Mouse (Mus musculus) limb, embryonic 14.5 days (tissue): ENCODE results near the gene Oxtr. TPM values are rescaled to one million over a fixed set of nuclear protein-coding genes. Genes with fewer than 3 reads are reported as not detected.

Experiments used
- ATAC-seq: fragments of 200-750 bp; cut with Nextera tagmentation; 2 replicates; pipeline ENCODE4 v1.8.0; 2017; ENCODE audit warnings: low read depth, moderate number of reproducible peaks, moderate TSS enrichment; ENCODE audit not compliant: low FRiP score
- DNase-seq: peaks from one replicate; pipeline ENCODE4 v3.0.0-alpha.2; 2015; ENCODE audit warnings: low spot score
- H3K27ac ChIP-seq: fragments of 300-500 bp; sonication (generic); replicated peaks from 2 replicates; pipeline ENCODE4 v1.5.1; 2014; ENCODE audit warnings: low read depth, mild to moderate bottlenecking, low read length, moderate library complexity, mixed read lengths
- H3K27me3 ChIP-seq: fragments of 300-500 bp; sonication (generic); 2 replicates; pipeline ENCODE4 v1.6.1; 2014; ENCODE audit warnings: low read length, mixed read lengths; ENCODE audit not compliant: control insufficient read depth, insufficient read depth
- H3K36me3 ChIP-seq: fragments of 300-500 bp; sonication (generic); 2 replicates; pipeline ENCODE4 v1.6.1; 2014; ENCODE audit warnings: mild to moderate bottlenecking, low read length, moderate library complexity, mixed read lengths; ENCODE audit not compliant: control insufficient read depth, insufficient read depth
- H3K4me1 ChIP-seq: fragments of 300-500 bp; sonication (generic); 2 replicates; pipeline ENCODE4 v1.6.1; 2014; ENCODE audit warnings: antibody characterized with exemption, low read length, mixed read lengths; ENCODE audit not compliant: control insufficient read depth, insufficient read depth
- H3K4me2 ChIP-seq: fragments of 300-500 bp; sonication (generic); replicated peaks from 2 replicates; pipeline ENCODE4 v1.6.1; 2014; ENCODE audit warnings: low read depth, mild to moderate bottlenecking, low read length, moderate library complexity; ENCODE audit not compliant: severe bottlenecking
- H3K4me3 ChIP-seq: fragments of 300-500 bp; sonication (generic); replicated peaks from 2 replicates; pipeline ENCODE4 v1.5.1; 2014; ENCODE audit warnings: low read length
- H3K9ac ChIP-seq: fragments of 300-500 bp; sonication (generic); 2 replicates; pipeline ENCODE4 v1.6.1; 2014; ENCODE audit warnings: mild to moderate bottlenecking, low read depth, low read length, moderate library complexity; ENCODE audit not compliant: severe bottlenecking
- H3K9me3 ChIP-seq: fragments of 300-500 bp; sonication (generic); 2 replicates; pipeline ENCODE4 v1.6.1; 2016; ENCODE audit warnings: low read length; ENCODE audit not compliant: control insufficient read depth
- POLR2A ChIP-seq: fragments of 200-500 bp; IDR thresholded peaks from 2 replicates; pipeline ENCODE4 v1.8.0; 2012; ENCODE audit warnings: inconsistent platforms, mild to moderate bottlenecking, moderate library complexity, borderline replicate concordance; ENCODE audit not compliant: insufficient read depth, insufficient read length; ENCODE audit errors: extremely low read depth
- WGBS: fragments of 180-500 bp; shearing (Covaris S2); extraction: QIAGEN DNeasy Blood & Tissue Kit; methylation state at CpG from one replicate; pipeline ENCODE4 v1.1.7; 2014; 5-methylcytosine and 5-hydroxymethylcytosine counted together
- polyA plus RNA-seq, 2 experiments: library from polyadenylated mRNA; depleted of rRNA in 1 of 2; stranded (reverse) in 1 of 2; unstranded in 1 of 2; fragments of >200 nt; fragmentation: Nextera tagmentation in 1 of 2; extraction: Ambion mirVana in 1 of 2; gene quantifications; 2 replicates each; pipeline versions ENCODE4 v1.2.1 to v1.2.3; 2012 to 2014

Oxtr gene
- polyA plus RNA-seq, 2 experiments: 0.33 to 0.36 TPM

- Histone ChIP-seq H3K9ac (no peak overlapping the region), H3K4me2 (no peak overlapping the region), H3K9me3 (no peaks in the 10 kb centered on the region), H3K27me3 (no peaks in the 10 kb centered on the region), H3K36me3 (no peaks in the 10 kb centered on the region), H3K4me3 (no peak overlapping the region), H3K27ac (no peak overlapping the region), H3K4me1 (no peaks in the 10 kb centered on the region)
- no peak for ATAC-seq
- TF ChIP-seq POLR2A: no peak
- WGBS: 87% methylated on average over 4 of the region's 4 CpGs
- no peak for DNase-seq
These were observed 18.1 kb downstream of the Oxtr start for GRCm38 (mm10) chr6:112471644-112472043.

- ATAC-seq: no peak
- H3K4me1 ChIP-seq: no peaks in the 10 kb centered on the region
- no peaks in the 10 kb centered on the region for H3K36me3 ChIP-seq
- H3K4me2 ChIP-seq: no peak overlapping the region
- H3K27ac ChIP-seq: no peak overlapping the region
- no peak for TF ChIP-seq POLR2A
- DNase-seq: no peak
- H3K9ac ChIP-seq: no peak overlapping the region
- H3K9me3 ChIP-seq: no peaks in the 10 kb centered on the region
- H3K4me3 ChIP-seq: no peak overlapping the region
- H3K27me3 ChIP-seq: no peaks in the 10 kb centered on the region
These were observed 23.7 kb downstream of the Oxtr start for GRCm38 (mm10) chr6:112466001-112466400.

GRCm38 (mm10) chr6:112465441-112465840, 24.3 kb downstream of the Oxtr start:
- 73% methylated on average over 3 of the region's 3 CpGs for WGBS

GRCm38 (mm10) chr6:112463331-112463730, 26.4 kb downstream of the Oxtr start:
- no peaks in the 10 kb centered on the region for H3K9me3 ChIP-seq
- peaks cover 4% of the 10 kb centered on the region for H3K4me1 ChIP-seq
- DNase-seq (no peak), ATAC-seq (no peak)
- TF ChIP-seq POLR2A: no peak
- no peak overlapping the region for H3K4me2 ChIP-seq
- H3K36me3 ChIP-seq: no peaks in the 10 kb centered on the region
- H3K9ac ChIP-seq: no peak overlapping the region
- H3K27me3 ChIP-seq: no peaks in the 10 kb centered on the region
- WGBS: 83% methylated on average over 6 of the region's 6 CpGs
- H3K4me3 ChIP-seq: no peak overlapping the region
- no peak overlapping the region for H3K27ac ChIP-seq

More at GRCm38 (mm10) chr6:112465441-112465840, 24.3 kb downstream of the Oxtr start:
- Histone ChIP-seq H3K27me3 (no peaks in the 10 kb centered on the region), H3K9ac (no peak overlapping the region), H3K27ac (no peak overlapping the region), H3K4me1 (no peaks in the 10 kb centered on the region), H3K4me3 (no peak overlapping the region), H3K9me3 (no peaks in the 10 kb centered on the region), H3K36me3 (no peaks in the 10 kb centered on the region), H3K4me2 (no peak overlapping the region)
- no peak for TF ChIP-seq POLR2A
- ATAC-seq (no peak), DNase-seq (no peak)

- Histone ChIP-seq H3K9me3 (no peaks in the 10 kb centered on the region), H3K9ac (no peak overlapping the region), H3K4me2 (no peak overlapping the region), H3K4me3 (no peak overlapping the region), H3K27me3 (no peaks in the 10 kb centered on the region), H3K4me1 (peaks cover 4% of the 10 kb centered on the region), H3K36me3 (no peaks in the 10 kb centered on the region), H3K27ac (no peak overlapping the region)
- DNase-seq (no peak), ATAC-seq (no peak)
- 78% methylated on average over 5 of the region's 5 CpGs for WGBS
- no peak for TF ChIP-seq POLR2A
These were observed 28.3 kb downstream of the Oxtr start for GRCm38 (mm10) chr6:112461459-112461858.

GRCm38 (mm10) chr6:112459341-112459749, 30.4 kb downstream of the Oxtr start, which contains the start of gene Cav3:
Cav3 (plus strand) TSS chr6:112459505.
- no peaks in the 10 kb centered on the region for H3K36me3 ChIP-seq
- H3K4me1 ChIP-seq: peaks cover 4% of the 10 kb centered on the region
- H3K27ac ChIP-seq: no peak within 1 kb of the TSS; the same call in 1 of the 2 replicates
- 37% methylated on average over 12 of the region's 12 CpGs for WGBS
- no peak for TF ChIP-seq POLR2A
- peak within 1 kb of the TSS; percentile 30 for H3K4me2 ChIP-seq
- DNase-seq (peak; percentile 62), ATAC-seq (peak; percentile 87)
- H3K4me3 ChIP-seq: no peak within 1 kb of the TSS
- H3K27me3 ChIP-seq: no peaks in the 10 kb centered on the region
- H3K9ac ChIP-seq: no peak within 1 kb of the TSS
- H3K9me3 ChIP-seq: no peaks in the 10 kb centered on the region
